Mouse (Mus musculus): ENCODE measurements at regions not wholly inside any gene's neighbourhood (a gene's known extent, or its start where the extent isn't known, plus 50 kb on each side); places are given as distances from the start of the nearest gene placed in this dataset.
A peak's percentile ranks its signal among the peaks of the same experiment; 100 is the strongest.

GRCm38 (mm10) chr3:33902431-33902830 lies 58.3 kb upstream of the Ccdc39 start:
- DNase-seq (ENCODE audit: inconsistent ontology term): peak; percentile 87

- DNase-seq (ENCODE audit: inconsistent ontology term): no peak
Observed at GRCm38 (mm10) chr3:33903326-33903725, 59.2 kb upstream of the Ccdc39 start.

DNA sequence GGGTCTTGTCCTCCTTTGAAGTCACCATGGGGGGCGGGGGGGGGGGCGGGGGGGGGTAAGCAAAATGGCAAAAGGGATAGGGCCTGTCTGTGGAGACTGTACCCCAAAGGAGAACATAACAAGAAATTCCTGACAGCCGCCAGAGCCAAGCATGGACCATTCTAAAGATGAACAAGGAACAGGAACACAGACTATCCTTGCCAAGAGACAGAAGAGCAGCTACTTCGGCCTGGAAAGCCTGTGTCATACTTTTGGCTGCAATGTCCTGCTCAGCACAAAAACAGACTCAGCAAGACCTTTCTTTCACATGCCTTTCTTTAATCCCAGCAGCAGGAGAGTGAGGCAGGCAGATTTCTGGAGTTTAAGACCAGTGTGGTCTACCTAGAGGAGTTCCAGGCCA lies 59.7 kb upstream of the Ccdc39 start:
- DNase-seq (ENCODE audit: inconsistent ontology term): peak; percentile 57

GRCm38 (mm10) chr3:33904854-33905678 lies 61.0 kb upstream of the Ccdc39 start:
- DNase-seq (ENCODE audit: inconsistent ontology term): peak; percentile 63

DNA sequence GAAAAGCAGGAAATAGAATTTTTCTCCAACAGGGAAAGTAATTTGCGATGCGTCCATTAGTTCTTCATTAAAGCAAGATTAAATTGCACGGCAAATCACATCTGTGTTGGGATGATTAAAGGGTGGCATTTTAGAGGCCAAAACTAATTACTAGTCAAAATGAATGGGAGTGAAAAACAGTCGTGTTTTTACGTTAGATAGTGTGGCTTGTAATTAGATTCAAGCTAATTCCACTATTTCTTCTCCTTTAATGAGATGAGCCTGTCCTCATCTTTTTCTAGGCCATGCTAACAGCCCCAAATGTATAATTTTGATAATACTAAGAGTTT lies 61.5 kb upstream of the Ccdc39 start:
- DNase-seq (ENCODE audit: inconsistent ontology term): no peak

GRCm38 (mm10) chr3:33907061-33907460 lies 63.0 kb upstream of the Ccdc39 start:
- DNase-seq (ENCODE audit: inconsistent ontology term): no peak

DNA sequence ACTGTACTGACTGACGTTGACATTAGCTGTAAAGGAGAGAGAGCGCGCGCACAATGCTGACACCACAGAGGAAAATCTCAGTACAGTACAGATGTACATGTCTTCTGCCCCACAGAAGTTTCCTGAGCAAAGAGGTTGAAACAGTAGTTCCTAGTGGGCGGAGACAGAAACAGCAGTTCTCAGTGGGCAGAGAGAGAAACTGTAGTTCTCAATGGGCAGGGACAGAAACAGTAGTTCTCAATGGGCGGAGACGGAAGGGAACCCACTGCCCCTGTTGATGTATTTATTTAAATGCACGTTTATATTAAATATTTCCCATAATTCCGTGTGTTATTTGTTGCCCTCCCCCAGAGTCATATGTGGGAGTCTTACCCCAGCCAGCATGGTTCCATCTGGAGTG lies 67.4 kb upstream of the Ccdc39 start:
- no peak for DNase-seq (ENCODE audit: inconsistent ontology term)

- no peak for DNase-seq (ENCODE audit: inconsistent ontology term)
Observed at GRCm38 (mm10) chr3:33913470-33913869, 69.4 kb upstream of the Ccdc39 start.

GRCm38 (mm10) chr3:33914386-33914785 lies 70.3 kb upstream of the Ccdc39 start:
- DNase-seq (ENCODE audit: inconsistent ontology term): no peak

GRCm38 (mm10) chr3:33915777-33916176 lies 71.7 kb upstream of the Ccdc39 start:
- DNase-seq (ENCODE audit: inconsistent ontology term): no peak

DNA sequence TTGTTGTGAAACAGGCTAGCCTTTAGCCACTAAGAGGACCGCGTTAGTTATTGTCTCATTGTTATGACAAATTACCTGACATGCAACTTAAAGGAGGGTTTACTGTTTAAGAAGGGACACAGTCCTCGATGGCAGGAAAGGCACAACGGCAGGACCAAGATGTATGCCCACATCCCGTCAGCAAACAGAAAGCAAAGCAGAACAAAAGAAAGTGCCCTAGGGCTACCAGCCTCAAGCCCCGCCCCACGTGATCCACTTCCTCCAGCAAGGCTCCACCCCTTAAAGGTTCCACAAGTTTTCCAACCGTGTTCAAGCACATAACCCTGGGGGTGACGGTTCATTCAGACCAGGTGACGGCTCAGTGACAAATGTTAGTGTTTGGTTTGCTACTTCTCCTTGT lies 72.2 kb upstream of the Ccdc39 start:
- no peak for DNase-seq (ENCODE audit: inconsistent ontology term)

DNA sequence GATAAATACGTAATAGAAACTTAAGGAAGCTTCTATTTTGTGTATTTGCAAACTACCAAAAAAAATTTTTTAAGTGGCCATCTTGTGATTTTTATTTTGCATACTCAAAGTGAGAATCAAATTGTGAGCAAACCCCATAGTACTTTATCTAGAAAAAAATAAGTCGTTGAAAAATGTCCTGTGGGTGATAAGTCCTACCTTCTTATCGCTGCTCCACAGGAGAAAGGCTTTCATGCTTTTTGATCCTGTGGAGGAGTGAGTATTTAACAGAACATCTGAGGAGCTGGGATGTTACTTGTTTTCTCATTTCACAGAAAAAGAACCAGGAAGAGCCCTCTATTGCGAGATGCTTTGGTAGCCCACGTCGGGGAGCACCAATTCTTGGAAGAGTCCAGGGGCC lies 72.7 kb upstream of the Ccdc39 start:
- no peak for DNase-seq (ENCODE audit: inconsistent ontology term)

GRCm38 (mm10) chr3:33918785-33919184 lies 74.7 kb upstream of the Ccdc39 start:
- peak; percentile 75 for DNase-seq (ENCODE audit: inconsistent ontology term)

- no peak for DNase-seq (ENCODE audit: inconsistent ontology term)
Observed at GRCm38 (mm10) chr3:33925072-33925471, 81.0 kb upstream of the Ccdc39 start.

GRCm38 (mm10) chr3:33955064-33955463 lies 64.7 kb upstream of the Fxr1 start:
- DNase-seq (ENCODE audit: inconsistent ontology term): no peak

DNA sequence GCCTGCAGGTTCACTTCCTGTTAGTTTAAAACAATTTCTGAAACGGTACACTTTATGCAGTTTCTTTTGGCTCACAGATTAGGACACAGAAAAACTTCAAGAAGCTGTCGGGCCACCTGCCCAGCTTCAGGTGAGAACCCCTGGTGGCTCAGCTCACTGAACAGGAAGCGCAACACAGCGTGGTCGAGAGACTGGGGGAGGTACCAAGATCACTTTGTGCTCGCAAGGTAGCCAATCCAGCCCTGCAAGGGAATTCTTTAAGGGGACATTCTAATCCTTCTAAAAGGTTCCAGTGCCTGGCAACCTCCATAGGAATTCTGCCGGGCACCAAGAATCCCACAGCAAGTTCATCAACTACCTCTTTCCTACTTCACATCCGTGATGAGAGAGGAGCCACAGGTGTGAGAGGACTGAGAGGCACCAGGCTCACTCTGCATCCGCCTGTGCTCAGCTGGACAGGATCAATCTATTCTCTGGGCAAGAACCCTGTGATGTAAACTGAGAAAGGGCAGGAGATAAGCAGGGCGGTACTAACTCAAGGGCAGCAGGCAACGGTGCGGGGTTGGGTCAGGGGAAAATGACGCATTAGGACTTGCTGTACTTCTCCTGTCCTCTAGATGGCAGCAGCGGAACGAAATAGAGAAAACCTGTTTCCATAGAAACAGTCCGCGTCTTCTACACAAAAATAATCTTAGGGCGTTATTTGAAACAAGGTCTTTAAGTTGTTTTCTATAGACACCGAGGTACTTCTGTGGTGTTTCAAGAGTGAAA lies 63.7 kb upstream of the Fxr1 start:
- peak; percentile 78 for DNase-seq (ENCODE audit: inconsistent ontology term)

DNA sequence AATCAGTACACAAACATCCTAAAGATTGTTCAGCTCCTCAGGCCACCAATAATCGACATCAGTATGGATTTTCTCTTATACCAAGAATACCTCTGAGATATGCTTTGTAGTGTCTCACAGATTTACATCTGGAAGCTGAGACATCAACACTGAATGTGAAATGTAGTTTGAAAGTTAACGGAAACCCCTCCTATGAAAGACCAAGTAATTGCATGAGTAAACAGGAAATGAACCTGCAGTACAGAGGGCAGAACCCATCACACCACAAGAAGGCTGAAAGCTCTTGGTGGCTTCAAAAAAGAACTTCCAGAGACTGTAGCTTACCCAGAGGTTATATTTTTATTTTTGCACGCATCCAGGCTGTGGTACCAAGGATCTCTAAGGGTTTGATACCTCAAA lies 63.1 kb upstream of the Fxr1 start:
- no peak for DNase-seq (ENCODE audit: inconsistent ontology term)

DNA sequence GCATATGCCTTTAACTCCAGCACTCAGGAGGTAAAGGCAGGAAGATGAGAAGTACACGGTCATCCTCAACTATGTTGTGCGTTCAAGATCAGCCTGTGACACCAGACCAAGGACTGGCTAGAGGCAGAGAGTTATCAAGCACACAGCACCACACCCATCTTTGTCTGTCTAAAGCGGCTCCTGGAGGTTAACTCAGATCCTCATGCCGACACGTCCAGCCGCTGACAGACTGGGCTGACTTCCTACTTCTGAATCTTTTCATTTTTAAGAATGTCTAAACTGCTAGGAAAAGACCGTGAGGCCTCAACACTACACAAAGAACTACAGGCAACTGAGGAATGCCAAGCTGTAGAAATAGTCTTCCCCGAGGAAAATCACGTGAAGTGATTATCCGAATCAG lies 62.1 kb upstream of the Fxr1 start:
- DNase-seq (ENCODE audit: inconsistent ontology term): no peak

GRCm38 (mm10) chr3:33958216-33958615 lies 61.5 kb upstream of the Fxr1 start:
- no peak for DNase-seq (ENCODE audit: inconsistent ontology term)

DNA sequence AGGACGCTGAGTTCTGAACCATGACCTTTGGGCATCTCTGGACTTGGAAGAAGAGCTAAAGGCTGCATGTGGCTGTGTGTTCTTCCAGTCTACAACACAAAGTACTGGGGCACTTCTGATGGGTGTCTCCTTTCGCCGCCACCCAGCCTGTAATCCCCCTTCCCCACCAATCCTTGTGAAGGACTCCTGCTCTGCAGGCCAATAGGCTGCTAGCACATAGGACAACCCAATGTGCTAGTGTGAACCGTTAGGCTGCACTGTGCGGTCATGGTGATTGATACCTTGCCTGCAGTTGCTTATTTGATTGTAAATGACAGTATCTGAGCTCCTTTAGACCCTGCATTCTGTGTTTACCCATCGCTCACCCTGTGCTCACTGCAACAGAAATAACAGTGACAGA lies 59.5 kb upstream of the Fxr1 start:
- no peak for DNase-seq (ENCODE audit: inconsistent ontology term)

DNA sequence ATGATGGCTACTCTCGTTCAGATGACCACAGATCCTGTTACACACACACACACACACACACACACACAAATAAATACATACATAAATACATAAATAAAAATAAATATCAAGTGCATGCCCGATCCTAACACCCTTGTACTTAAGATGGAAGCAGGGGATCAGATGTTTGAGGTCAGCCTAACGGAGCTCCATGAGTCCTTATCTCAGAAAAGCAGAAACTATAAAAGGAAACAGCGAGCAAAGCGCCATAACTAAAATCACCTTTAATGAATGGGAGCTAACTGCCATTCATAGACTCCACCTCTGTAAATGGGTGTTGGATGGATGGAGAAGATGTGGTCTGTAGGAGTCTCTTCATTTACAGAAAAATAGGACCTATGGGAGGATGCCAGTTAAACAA lies 56.8 kb upstream of the Fxr1 start:
- no peak for DNase-seq (ENCODE audit: inconsistent ontology term)

DNA sequence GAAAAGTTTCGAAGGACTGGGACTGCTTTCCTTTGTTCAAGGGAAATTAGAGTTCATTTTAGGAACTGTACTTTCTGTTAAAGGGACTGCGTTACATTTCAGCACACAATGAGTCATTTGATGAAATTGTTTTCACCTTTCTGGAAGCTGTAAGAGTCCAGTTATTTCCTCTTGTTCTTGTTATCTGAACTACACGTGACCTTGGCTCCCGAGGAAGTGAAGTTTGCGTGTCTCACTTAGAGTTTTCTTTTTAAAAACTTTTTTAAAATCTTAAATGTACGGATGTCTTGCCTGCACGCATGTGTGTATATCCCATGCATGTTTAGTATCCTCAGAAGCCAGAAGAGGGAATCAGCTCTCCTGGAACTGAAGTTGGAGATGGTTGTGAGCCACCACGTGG lies 52.6 kb upstream of the Fxr1 start:
- DNase-seq (ENCODE audit: inconsistent ontology term): no peak

Measured in Muller cell, postnatal 12 days (primary cell).